Mouse (Mus musculus) CH12.LX (cell line): Measurements from ENCODE around the gene Sf1. TPM values are rescaled to one million over a fixed set of nuclear protein-coding genes. Genes with fewer than 3 reads are reported as not detected.
A peak's percentile ranks its signal among the peaks of the same experiment; 100 is the strongest.

Experiments
- DNase-seq: peaks from one replicate; pipeline ENCODE4 v3.0.0-alpha.2; 2013; ENCODE audit errors: extremely low read depth
- H3K27ac ChIP-seq: 2 replicates; pipeline ENCODE4 v1.5.1; 2012; ENCODE audit warnings: low read depth, mild to moderate bottlenecking, control low read depth, moderate library complexity; ENCODE audit not compliant: insufficient read depth
- H3K27me3 ChIP-seq: replicated peaks from 2 replicates; pipeline ENCODE3; 2012; ENCODE audit warnings: inconsistent platforms
- H3K36me3 ChIP-seq, 2 experiments: replicated peaks in 1 of 2; 2 replicates each; pipeline versions ENCODE3 to v1.6.1; 2012; ENCODE audit warnings: inconsistent platforms in 1 of 2, low read length in 1 of 2, mild to moderate bottlenecking in 1 of 2, mixed read lengths in 1 of 2, moderate library complexity in 1 of 2; ENCODE audit not compliant: control insufficient read depth in 1 of 2, insufficient read depth in 1 of 2
- H3K4me1 ChIP-seq, 2 experiments: 2 replicates each; pipeline ENCODE4 v1.6.1; 2012; ENCODE audit warnings: inconsistent platforms in 1 of 2, moderate library complexity in 1 of 2; ENCODE audit not compliant: insufficient read depth in 2 of 2, control insufficient read depth in 1 of 2
- H3K4me2 ChIP-seq: 2 replicates; pipeline ENCODE4 v1.6.1; 2012; ENCODE audit warnings: low read depth, mild to moderate bottlenecking, control low read depth; ENCODE audit not compliant: poor library complexity, insufficient read depth, severe bottlenecking
- H3K4me3 ChIP-seq, 3 experiments: fragments of 150-350 bp in 1 of 3; sonication (generic) in 1 of 3; replicated peaks in 1 of 3; 2 replicates each; pipeline versions ENCODE3 to v1.5.1; 2011 to 2012; ENCODE audit warnings: low read depth in 2 of 3, low read length in 2 of 3, mild to moderate bottlenecking in 2 of 3, moderate library complexity in 2 of 3, control low read depth in 1 of 3, improper control_type of control experiment in 1 of 3, inconsistent platforms in 1 of 3, mixed read lengths in 1 of 3; ENCODE audit not compliant: poor library complexity in 1 of 3
- H3K79me2 ChIP-seq: replicated peaks from 2 replicates; pipeline ENCODE4 v1.6.1; 2012; ENCODE audit warnings: mild to moderate bottlenecking, moderate library complexity; ENCODE audit not compliant: control insufficient read depth, poor library complexity, insufficient read depth, severe bottlenecking; ENCODE audit errors: extremely low read depth
- H3K9ac ChIP-seq: 2 replicates; pipeline ENCODE4 v1.6.1; 2012; ENCODE audit warnings: low read depth, mild to moderate bottlenecking, control low read depth, moderate library complexity; ENCODE audit not compliant: insufficient read depth
- H3K9me3 ChIP-seq: replicated peaks from 2 replicates; pipeline ENCODE3; 2012; ENCODE audit warnings: low read length, inconsistent platforms, mixed read lengths
- BHLHE40 ChIP-seq: IDR thresholded peaks from 2 replicates; pipeline ENCODE4 v1.6.1; 2011; ENCODE audit warnings: mild to moderate bottlenecking, low read depth, low read length, improper control_type of control experiment
- CHD2 ChIP-seq: IDR thresholded peaks from 2 replicates; pipeline ENCODE4 v1.6.1; 2011; ENCODE audit warnings: low read length, improper control_type of control experiment
- ELF1 ChIP-seq: IDR thresholded peaks from 2 replicates; pipeline ENCODE4 v1.6.1; 2014; ENCODE audit warnings: low read depth, mild to moderate bottlenecking, inconsistent platforms, low read length, improper control_type of control experiment
- EP300 ChIP-seq: IDR thresholded peaks from 2 replicates; pipeline ENCODE4 v1.6.1; 2011; ENCODE audit warnings: low read length, improper control_type of control experiment
- HCFC1 ChIP-seq: IDR thresholded peaks from 2 replicates; pipeline ENCODE4 v1.6.1; 2012; ENCODE audit warnings: low read depth, mild to moderate bottlenecking, inconsistent platforms, low read length, improper control_type of control experiment
- IRF4 ChIP-seq: IDR thresholded peaks from 2 replicates; pipeline ENCODE4 v1.6.1; 2014; ENCODE audit warnings: low read depth, mild to moderate bottlenecking, inconsistent platforms, low read length, improper control_type of control experiment
- JUND ChIP-seq: conservative IDR thresholded peaks from 2 replicates; pipeline ENCODE4 v1.6.1; 2011; ENCODE audit warnings: low read depth, low read length, improper control_type of control experiment
- KAT2A ChIP-seq: IDR thresholded peaks from 2 replicates; pipeline ENCODE4 v1.6.1; 2012; ENCODE audit warnings: low read length, improper control_type of control experiment, inconsistent platforms; ENCODE audit not compliant: insufficient replicate concordance
- MAFK ChIP-seq: IDR thresholded peaks from 2 replicates; pipeline ENCODE4 v1.6.1; 2011; ENCODE audit warnings: low read length, improper control_type of control experiment; ENCODE audit not compliant: insufficient replicate concordance
- MAX ChIP-seq: IDR thresholded peaks from 2 replicates; pipeline ENCODE4 v1.6.1; 2011; ENCODE audit warnings: low read length, improper control_type of control experiment
- MAZ ChIP-seq: IDR thresholded peaks from 2 replicates; pipeline ENCODE4 v1.6.1; 2012; ENCODE audit warnings: low read depth, mild to moderate bottlenecking, inconsistent platforms, low read length, improper control_type of control experiment, moderate library complexity
- MEF2A ChIP-seq: IDR thresholded peaks from 2 replicates; pipeline ENCODE4 v1.6.1; 2014; ENCODE audit warnings: low read depth, mild to moderate bottlenecking, inconsistent platforms, low read length, improper control_type of control experiment, borderline replicate concordance
- MXI1 ChIP-seq: IDR thresholded peaks from 2 replicates; pipeline ENCODE4 v1.6.1; 2011; ENCODE audit warnings: mild to moderate bottlenecking, low read depth, low read length, improper control_type of control experiment
- MYC ChIP-seq: IDR thresholded peaks from 2 replicates; pipeline ENCODE4 v1.6.1; 2011; ENCODE audit warnings: low read depth, mild to moderate bottlenecking, improper control_type of control experiment, low read length
- NELFE ChIP-seq: IDR thresholded peaks from 2 replicates; pipeline ENCODE4 v1.6.1; 2011; ENCODE audit warnings: low read depth, low read length, improper control_type of control experiment
- NRF1 ChIP-seq: IDR thresholded peaks from 2 replicates; pipeline ENCODE4 v1.6.1; 2014; ENCODE audit warnings: low read depth, mild to moderate bottlenecking, inconsistent platforms, low read length, improper control_type of control experiment, moderate library complexity
- POLR2A ChIP-seq: IDR thresholded peaks from 2 replicates; pipeline ENCODE4 v1.6.1; 2011; ENCODE audit warnings: low read depth, mild to moderate bottlenecking, improper control_type of control experiment, low read length
- RAD21 ChIP-seq: IDR thresholded peaks from 2 replicates; pipeline ENCODE4 v1.6.1; 2011; ENCODE audit warnings: low read depth, mild to moderate bottlenecking, low read length, improper control_type of control experiment, moderate library complexity
- RCOR1 ChIP-seq: conservative IDR thresholded peaks from 2 replicates; pipeline ENCODE4 v1.6.1; 2012; ENCODE audit warnings: low read depth, mild to moderate bottlenecking, inconsistent platforms, low read length, improper control_type of control experiment
- SMC3 ChIP-seq: IDR thresholded peaks from 2 replicates; pipeline ENCODE4 v1.6.1; 2011; ENCODE audit warnings: low read depth, low read length, improper control_type of control experiment
- TBP ChIP-seq: conservative IDR thresholded peaks from 2 replicates; pipeline ENCODE4 v1.6.1; 2011; ENCODE audit warnings: low read depth, low read length, improper control_type of control experiment
- TCF12 ChIP-seq: IDR thresholded peaks from 2 replicates; pipeline ENCODE4 v1.6.1; 2014; ENCODE audit warnings: low read depth, mild to moderate bottlenecking, inconsistent platforms, low read length, improper control_type of control experiment
- UBTF ChIP-seq: IDR thresholded peaks from 2 replicates; pipeline ENCODE4 v1.6.1; 2012; ENCODE audit warnings: low read depth, mild to moderate bottlenecking, inconsistent platforms, low read length, improper control_type of control experiment, moderate library complexity
- USF1 ChIP-seq: IDR thresholded peaks from 2 replicates; pipeline ENCODE4 v1.6.1; 2014; ENCODE audit warnings: low read depth, mild to moderate bottlenecking, inconsistent platforms, low read length, improper control_type of control experiment
- USF2 ChIP-seq: conservative IDR thresholded peaks from 2 replicates; pipeline ENCODE4 v1.6.1; 2011; ENCODE audit warnings: low read depth, low read length, improper control_type of control experiment
- ZC3H11A ChIP-seq: IDR thresholded peaks from 2 replicates; pipeline ENCODE4 v1.6.1; 2012; ENCODE audit warnings: low read depth, mild to moderate bottlenecking, inconsistent platforms, low read length, improper control_type of control experiment
- ZKSCAN1 ChIP-seq: IDR thresholded peaks from 2 replicates; pipeline ENCODE4 v1.6.1; 2012; ENCODE audit warnings: low read depth, inconsistent platforms, low read length, improper control_type of control experiment, borderline replicate concordance
- ZMIZ1 ChIP-seq: IDR thresholded peaks from 2 replicates; pipeline ENCODE4 v1.6.1; 2012; ENCODE audit warnings: low read depth, mild to moderate bottlenecking, inconsistent platforms, low read length, improper control_type of control experiment
- ZNF384 ChIP-seq: IDR thresholded peaks from 2 replicates; pipeline ENCODE4 v1.6.1; 2012; ENCODE audit warnings: low read depth, low read length, improper control_type of control experiment, inconsistent platforms
- dilution Hi-C: fragments of 300-500 bp; cut with MboI; formaldehyde crosslinking; loops from 2 replicates; pipeline ENCODE4 v1.14.3; 2020; ENCODE audit warnings: low sequenced_read_pairs; ENCODE audit not compliant: extremely low pct_unique_long_range_greater_than_20kb, extremely low pct_ligation_motif_present
- in situ Hi-C: fragments of 300-500 bp; cut with MboI; formaldehyde crosslinking; loops from 3 replicates; pipeline ENCODE4 v1.14.3; 2019; ENCODE audit warnings: low sequenced_read_pairs, low pct_ligation_motif_present, low pct_unique_long_range_greater_than_20kb, mixed read lengths
- polyA plus RNA-seq: library from polyadenylated mRNA; unstranded; fragments of >175 nt; gene quantifications from 2 replicates; pipeline ENCODE4 v1.2.1, GENCODE M21; 2012; ENCODE audit warnings: low read depth; ENCODE audit not compliant: insufficient read length
- total RNA-seq, 2 experiments: library from RNA; depleted of rRNA; stranded (reverse); fragments of 300-350 nt in 1 of 2; fragments of >200 nt in 1 of 2; gene quantifications; 2 replicates each; pipeline ENCODE4 v1.2.3; 2012 to 2014

Sf1 gene
- total and polyA plus RNA-seq, 3 experiments: 54.5 to 251 (median 70.4) TPM

GRCm38 (mm10) chr19:6388006-6388405 lies 24.5 kb downstream of the Sf1 start:
- dilution Hi-C loops: no loop called here
- TF ChIP-seq USF1 (no peak), HCFC1 (no peak), NELFE (no peak), MXI1 (no peak), POLR2A (no peak), KAT2A (no peak), CHD2 (no peak), MAZ (no peak), TCF12 (no peak), USF2 (no peak), ZMIZ1 (no peak), TBP (no peak), MYC (no peak)
- TF ChIP-seq, all 38 proteins: peak for 0

GRCm38 (mm10) chr19:6389803-6390202 lies 26.3 kb downstream of the Sf1 start:
- Histone ChIP-seq H3K36me3 (peaks cover 0 to 53% of the 10 kb centered on the region in 2 experiments), H3K4me3 (peak overlapping the region in 2 of 3 experiments; percentile 35 to 68), H3K27ac (no peak overlapping the region), H3K9ac (peak overlapping the region; percentile 47; the same call in 1 of the 2 replicates), H3K27me3 (no peaks in the 10 kb centered on the region), H3K4me1 (peaks cover 0 to 9% of the 10 kb centered on the region in 2 experiments; a peak in 2 of 4 replicates), H3K4me2 (peak overlapping the region; percentile 34), H3K9me3 (no peaks in the 10 kb centered on the region), H3K79me2 (no peaks in the 10 kb centered on the region)
- TF ChIP-seq ZNF384: no peak
- 0 out of 2 replicates have a peak, but pooled peaks have one; percentile 25 for TF ChIP-seq NELFE
- TF ChIP-seq BHLHE40: no peak
- no peak for TF ChIP-seq IRF4
- TF ChIP-seq ELF1: peak; percentile 53
- TF ChIP-seq MAZ: no peak
- no peak for TF ChIP-seq RCOR1
- no peak for TF ChIP-seq USF1
- TF ChIP-seq UBTF: no peak
- TF ChIP-seq RAD21: no peak
- no peak; the same call in 1 of the 2 replicates for TF ChIP-seq POLR2A
- no peak for TF ChIP-seq MAFK
- TF ChIP-seq TCF12: peak; percentile 42; the same call in 1 of the 2 replicates
- TF ChIP-seq ZC3H11A: no peak
- TF ChIP-seq MAX: peak; percentile 29; the same call in 1 of the 2 replicates
- TF ChIP-seq MEF2A: 0 out of 2 replicates have a peak, but pooled peaks have one; percentile 31
- no peak for TF ChIP-seq ZMIZ1
- TF ChIP-seq HCFC1: 0 out of 2 replicates have a peak, but pooled peaks have one; percentile 26
- TF ChIP-seq EP300: no peak
- TF ChIP-seq ZKSCAN1: no peak
- TF ChIP-seq CHD2: no peak
- no peak for TF ChIP-seq NRF1
- TF ChIP-seq JUND: no peak
- no peak for TF ChIP-seq SMC3
- no peak for DNase-seq
- in situ Hi-C loops (no loop called here), dilution Hi-C loops (no loop called here)

More at GRCm38 (mm10) chr19:6388006-6388405, 24.5 kb downstream of the Sf1 start:
- no peak overlapping the region for H3K4me2 ChIP-seq
- no peaks in the 10 kb centered on the region for H3K27me3 ChIP-seq
- no peaks in the 10 kb centered on the region for H3K9me3 ChIP-seq
- DNase-seq: no peak
- no peak overlapping the region for H3K4me3 ChIP-seq
- peaks cover 9 to 12% of the 10 kb centered on the region in 2 experiments for H3K4me1 ChIP-seq
- H3K27ac ChIP-seq: no peak overlapping the region
- in situ Hi-C loops: no loop called here
- no peaks in the 10 kb centered on the region for H3K79me2 ChIP-seq
- H3K36me3 ChIP-seq: peaks cover 0 to 45% of the 10 kb centered on the region in 2 experiments
- H3K9ac ChIP-seq: no peak overlapping the region
